Mouse (Mus musculus): ENCODE measurements around the gene Ube2v1. TPM values are rescaled to one million over a fixed set of nuclear protein-coding genes. Genes with fewer than 3 reads are reported as not detected.

The Ube2v1 gene
- polyA plus RNA-seq, 1 experiment from 2014 or later, result 218 TPM

DNA sequence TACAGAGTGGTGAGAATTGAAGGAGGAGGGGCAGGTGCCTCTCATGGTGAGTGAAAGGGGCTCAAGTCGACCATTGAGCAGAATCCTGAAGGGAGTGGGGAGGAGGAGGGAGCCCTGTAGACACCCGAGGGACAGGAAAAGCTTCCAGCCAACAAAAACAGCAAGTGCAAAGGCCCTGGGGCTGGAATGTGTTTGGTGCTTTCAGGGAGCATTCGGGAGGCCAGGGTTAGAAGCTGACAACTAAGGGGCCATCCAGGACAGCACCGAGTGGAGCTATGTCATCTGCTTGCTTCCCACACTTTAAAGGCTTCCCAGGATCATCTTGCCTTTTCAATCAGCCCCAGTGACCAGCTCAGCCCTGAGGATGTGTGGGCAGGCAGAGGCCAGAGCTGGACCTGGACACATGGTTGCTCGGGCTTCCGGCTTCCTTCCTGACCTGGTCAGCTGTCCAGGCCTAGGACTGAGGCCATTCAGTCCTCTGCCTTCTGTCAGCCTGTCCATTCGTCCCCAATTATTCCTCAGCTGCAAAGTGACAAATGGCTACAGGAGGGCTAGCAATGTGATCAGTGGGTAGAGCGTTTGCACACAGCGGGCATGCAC is 54.6 kb downstream of the Ube2v1 start:
- Histone ChIP-seq H3K27me3 (ENCODE audit: control insufficient read depth, insufficient read depth, low read length) (no peaks in the 10 kb centered on the region), H3K9me3 (replicated peaks; ENCODE audit: control insufficient read depth, low read length) (no peaks in the 10 kb centered on the region), H3K27ac (ENCODE audit: low read length) (no peak overlapping the region), H3K4me3 (ENCODE audit: low read length) (no peak overlapping the region), H3K36me3 (ENCODE audit: control insufficient read depth, insufficient read depth) (no peaks in the 10 kb centered on the region), H3K4me1 (ENCODE audit: control insufficient read depth, insufficient read depth, low read length) (peaks cover 7% of the 10 kb centered on the region; the same call in 1 of the 2 replicates), H3K9ac (ENCODE audit: low read length) (no peak overlapping the region), H3K4me2 (ENCODE audit: low read depth, low read length) (no peak overlapping the region)
- ATAC-seq (replicated peaks; ENCODE audit: extremely low read depth, insufficient read depth, low FRiP score), result no peak
- WGBS, result 59% methylated on average over 9 of the region's 9 CpGs

DNA sequence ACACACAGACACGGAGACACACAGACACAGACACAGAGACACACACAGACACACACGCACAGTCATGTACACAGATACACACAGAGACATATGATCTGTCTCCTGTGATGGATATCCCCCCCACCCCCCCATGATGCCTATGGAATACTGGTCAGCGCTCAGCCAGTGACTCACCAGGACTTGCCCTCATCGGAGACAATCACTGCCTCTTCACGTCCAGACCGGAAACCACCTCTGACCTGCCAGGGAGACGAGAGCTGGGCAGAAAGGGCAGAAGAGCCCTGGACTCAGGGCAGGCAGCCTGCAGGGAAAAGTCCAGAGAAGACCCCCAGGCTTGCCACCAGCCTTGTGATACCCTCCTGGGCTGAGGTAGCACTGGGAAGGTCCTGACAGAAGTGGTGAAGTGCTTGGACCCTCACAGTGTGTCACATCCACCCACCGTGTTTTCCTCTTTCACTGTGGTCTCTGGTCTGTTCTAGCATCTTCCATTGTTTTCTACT is 55.7 kb downstream of the Ube2v1 start:
- Histone ChIP-seq H3K9ac (ENCODE audit: low read length) (no peak overlapping the region), H3K9me3 (replicated peaks; ENCODE audit: control insufficient read depth, low read length) (no peaks in the 10 kb centered on the region), H3K27ac (ENCODE audit: low read length) (no peak overlapping the region), H3K4me3 (ENCODE audit: low read length) (no peak overlapping the region), H3K27me3 (ENCODE audit: control insufficient read depth, insufficient read depth, low read length) (no peaks in the 10 kb centered on the region), H3K4me2 (ENCODE audit: low read depth, low read length) (no peak overlapping the region), H3K36me3 (ENCODE audit: control insufficient read depth, insufficient read depth) (no peaks in the 10 kb centered on the region), H3K4me1 (ENCODE audit: control insufficient read depth, insufficient read depth, low read length) (peaks cover 3% of the 10 kb centered on the region; the same call in 1 of the 2 replicates)
- 76% methylated on average over 8 of the region's 8 CpGs for WGBS
- no peak for ATAC-seq (replicated peaks; ENCODE audit: extremely low read depth, insufficient read depth, low FRiP score)

DNA sequence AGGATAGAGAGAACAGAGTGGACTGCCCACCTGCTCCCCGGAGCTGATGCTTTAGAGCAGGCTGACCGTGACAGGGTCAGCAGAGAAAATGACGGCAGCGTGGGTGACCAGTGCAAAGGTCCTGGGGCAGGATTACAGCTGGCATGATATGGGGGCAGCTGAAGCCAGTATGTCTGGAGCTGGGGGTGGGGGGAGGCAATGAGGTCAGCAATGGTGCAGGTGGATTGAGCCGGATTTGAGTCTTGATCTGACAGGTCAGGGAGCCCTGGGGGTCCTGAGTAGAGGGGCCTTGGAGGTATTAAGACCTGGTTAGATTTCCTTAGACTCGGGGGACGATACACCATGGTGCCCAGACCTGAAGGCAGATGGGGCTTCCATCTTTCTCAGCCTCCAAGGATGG is 56.3 kb downstream of the Ube2v1 start:
- ATAC-seq (replicated peaks; ENCODE audit: extremely low read depth, insufficient read depth, low FRiP score), result no peak
- no peak overlapping the region for H3K27ac ChIP-seq (ENCODE audit: low read length)
- no peak overlapping the region for H3K9ac ChIP-seq (ENCODE audit: low read length)
- no peaks in the 10 kb centered on the region for H3K9me3 ChIP-seq (replicated peaks; ENCODE audit: control insufficient read depth, low read length)
- peaks cover 5% of the 10 kb centered on the region; the same call in 1 of the 2 replicates for H3K4me1 ChIP-seq (ENCODE audit: control insufficient read depth, insufficient read depth, low read length)
- 89% methylated on average over 7 of the region's 7 CpGs for WGBS
- H3K4me3 ChIP-seq (ENCODE audit: low read length), result no peak overlapping the region
- H3K4me2 ChIP-seq (ENCODE audit: low read depth, low read length), result no peak overlapping the region
- H3K36me3 ChIP-seq (ENCODE audit: control insufficient read depth, insufficient read depth), result no peaks in the 10 kb centered on the region
- H3K27me3 ChIP-seq (ENCODE audit: control insufficient read depth, insufficient read depth, low read length), result no peaks in the 10 kb centered on the region

DNA sequence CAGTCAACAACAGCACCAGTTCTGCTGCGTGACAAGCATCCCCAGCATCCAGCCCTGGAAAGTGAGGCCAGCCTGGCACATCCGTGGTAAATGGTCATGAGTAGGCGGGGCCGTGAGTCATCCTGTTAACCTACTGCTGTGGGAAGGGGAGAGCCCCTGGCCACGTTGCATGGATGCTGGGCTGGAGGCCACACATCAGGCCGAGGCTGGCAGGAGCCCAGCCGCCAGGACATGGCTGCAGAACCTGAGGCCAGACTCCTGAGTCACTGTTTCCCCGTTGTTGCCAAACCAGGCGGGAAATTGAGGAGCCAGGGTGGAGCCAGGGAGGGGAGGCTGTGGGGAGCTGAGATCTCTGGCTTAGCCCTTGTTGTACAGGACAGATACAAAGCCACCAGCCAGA is 57.1 kb downstream of the Ube2v1 start:
- no peaks in the 10 kb centered on the region for H3K27me3 ChIP-seq (ENCODE audit: control insufficient read depth, insufficient read depth, low read length)
- H3K27ac ChIP-seq (ENCODE audit: low read length), result no peak overlapping the region
- H3K9me3 ChIP-seq (replicated peaks; ENCODE audit: control insufficient read depth, low read length), result no peaks in the 10 kb centered on the region
- no peak overlapping the region for H3K4me2 ChIP-seq (ENCODE audit: low read depth, low read length)
- no peak overlapping the region for H3K9ac ChIP-seq (ENCODE audit: low read length)
- no peak for ATAC-seq (replicated peaks; ENCODE audit: extremely low read depth, insufficient read depth, low FRiP score)
- whole genome bisulfite sequencing, result 57% methylated on average over 9 of the region's 9 CpGs
- H3K4me1 ChIP-seq (ENCODE audit: control insufficient read depth, insufficient read depth, low read length), result peaks cover 12% of the 10 kb centered on the region
- H3K36me3 ChIP-seq (ENCODE audit: control insufficient read depth, insufficient read depth), result no peaks in the 10 kb centered on the region
- H3K4me3 ChIP-seq (ENCODE audit: low read length), result no peak overlapping the region

DNA sequence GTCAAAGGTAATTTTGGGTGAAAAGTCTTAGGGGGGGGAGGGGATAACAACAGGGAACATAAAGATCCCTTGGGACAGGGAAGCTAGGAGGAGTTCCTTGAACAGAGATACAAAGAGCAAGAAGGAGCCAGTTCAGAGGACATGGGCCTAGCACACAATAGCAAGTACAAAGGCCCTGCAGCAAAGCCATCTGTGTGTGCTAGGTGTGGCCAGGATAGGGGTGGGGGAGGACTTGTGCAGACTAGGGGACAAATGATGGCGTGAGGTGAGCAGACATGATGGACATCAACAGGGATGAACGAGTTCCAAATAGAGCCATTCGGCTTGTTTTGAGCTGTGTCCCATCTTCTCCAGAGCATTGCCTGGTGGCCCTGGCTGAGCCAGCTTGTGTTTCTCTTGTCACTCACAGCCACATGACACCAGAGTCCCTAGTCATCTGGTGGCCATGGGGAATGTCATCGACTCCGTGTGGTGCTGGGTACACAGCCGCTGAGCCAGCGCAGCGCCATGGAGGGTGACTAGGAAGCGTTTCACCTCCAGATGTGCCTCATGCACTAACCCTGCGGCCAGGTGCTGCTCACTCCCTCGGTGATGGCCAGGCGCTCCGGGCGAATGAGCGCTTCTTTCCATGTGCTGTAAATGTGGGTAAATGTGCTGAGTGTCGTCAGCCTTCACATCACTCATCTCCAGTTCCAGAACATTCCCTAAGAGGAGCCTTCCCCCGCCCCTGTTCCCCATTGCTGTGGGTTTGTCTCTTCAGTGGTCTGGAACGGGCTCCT is 60.3 kb downstream of the Ube2v1 start:
- no peaks in the 10 kb centered on the region for H3K36me3 ChIP-seq (ENCODE audit: control insufficient read depth, insufficient read depth)
- no peaks in the 10 kb centered on the region for H3K9me3 ChIP-seq (replicated peaks; ENCODE audit: control insufficient read depth, low read length)
- H3K4me3 ChIP-seq (ENCODE audit: low read length), result no peak overlapping the region
- ATAC-seq (replicated peaks; ENCODE audit: extremely low read depth, insufficient read depth, low FRiP score), result no peak
- no peak overlapping the region for H3K27ac ChIP-seq (ENCODE audit: low read length)
- no peaks in the 10 kb centered on the region for H3K27me3 ChIP-seq (ENCODE audit: control insufficient read depth, insufficient read depth, low read length)
- H3K4me2 ChIP-seq (ENCODE audit: low read depth, low read length), result no peak overlapping the region
- 75% methylated on average over 18 of the region's 18 CpGs for WGBS
- no peak overlapping the region for H3K9ac ChIP-seq (ENCODE audit: low read length)
- peaks cover 11% of the 10 kb centered on the region for H3K4me1 ChIP-seq (ENCODE audit: control insufficient read depth, insufficient read depth, low read length)

DNA sequence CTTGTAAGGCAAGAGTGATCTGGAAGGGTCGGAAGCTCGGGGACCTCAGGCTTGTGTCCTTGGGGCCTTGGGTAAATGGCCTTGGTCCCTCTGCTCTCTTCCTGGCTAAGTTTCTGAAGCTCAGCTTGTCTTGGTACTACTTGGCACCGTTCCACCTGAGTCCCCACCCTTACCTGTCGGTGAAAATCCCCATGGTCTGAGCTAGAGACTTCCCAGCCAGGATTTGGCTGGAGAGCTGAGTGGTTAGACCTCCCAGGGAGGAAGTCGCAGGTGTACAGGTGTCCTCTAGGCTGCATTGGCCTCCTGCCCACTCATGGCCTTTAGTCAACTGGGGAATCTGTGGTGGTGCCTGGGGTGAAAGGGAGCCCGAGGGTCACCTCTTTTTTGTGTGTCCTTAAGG is 61.1 kb downstream of the Ube2v1 start:
- Histone ChIP-seq H3K4me3 (ENCODE audit: low read length) (no peak overlapping the region), H3K27me3 (ENCODE audit: control insufficient read depth, insufficient read depth, low read length) (no peaks in the 10 kb centered on the region), H3K27ac (ENCODE audit: low read length) (peak overlapping the region; percentile 82), H3K9me3 (replicated peaks; ENCODE audit: control insufficient read depth, low read length) (no peaks in the 10 kb centered on the region), H3K4me1 (ENCODE audit: control insufficient read depth, insufficient read depth, low read length) (peaks cover 11% of the 10 kb centered on the region), H3K36me3 (ENCODE audit: control insufficient read depth, insufficient read depth) (no peaks in the 10 kb centered on the region), H3K9ac (ENCODE audit: low read length) (no peak overlapping the region), H3K4me2 (ENCODE audit: low read depth, low read length) (no peak overlapping the region)
- 82% methylated on average over 6 of the region's 6 CpGs for WGBS
- no peak for ATAC-seq (replicated peaks; ENCODE audit: extremely low read depth, insufficient read depth, low FRiP score)

DNA sequence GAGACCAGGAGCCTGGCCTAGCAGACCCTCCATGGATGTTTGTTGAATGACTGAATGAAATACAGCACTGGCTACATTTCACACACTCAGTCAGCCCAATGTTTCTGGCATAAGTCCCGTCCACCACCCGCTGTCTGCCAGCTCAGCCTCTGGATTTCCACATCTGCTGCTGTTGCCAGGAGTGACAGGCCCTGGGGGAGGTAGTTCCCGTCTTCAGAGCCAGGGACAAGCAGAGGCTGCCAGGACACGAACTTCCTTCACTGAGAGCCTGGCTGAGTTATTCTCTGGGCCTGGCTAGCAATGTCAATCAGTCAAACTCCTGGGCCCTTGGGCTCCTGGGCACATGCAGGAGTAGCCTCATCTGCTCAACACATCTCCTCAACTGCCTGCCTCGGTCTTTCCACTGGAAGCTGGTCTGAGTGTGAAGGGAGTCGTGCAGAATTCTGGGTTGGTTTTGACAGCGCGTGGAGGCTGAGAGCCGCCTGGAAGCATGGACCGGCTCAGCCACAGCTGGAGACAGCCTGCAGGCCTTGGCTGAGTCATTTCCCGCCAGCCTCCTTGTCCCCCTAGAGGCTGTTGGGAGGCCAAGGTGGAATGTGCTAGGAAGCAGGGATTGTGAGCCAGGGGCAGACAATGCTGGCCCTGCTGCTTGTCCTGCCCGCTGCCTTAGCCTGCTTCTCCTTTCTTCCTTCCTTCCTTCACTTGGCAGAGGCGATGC is 61.8 kb downstream of the Ube2v1 start:
- H3K9ac ChIP-seq (ENCODE audit: low read length), result 0 out of 2 replicates have a peak overlapping the region, but pooled peaks have one; percentile 26
- peaks cover 13% of the 10 kb centered on the region for H3K4me1 ChIP-seq (ENCODE audit: control insufficient read depth, insufficient read depth, low read length)
- H3K36me3 ChIP-seq (ENCODE audit: control insufficient read depth, insufficient read depth), result no peaks in the 10 kb centered on the region
- H3K9me3 ChIP-seq (replicated peaks; ENCODE audit: control insufficient read depth, low read length), result no peaks in the 10 kb centered on the region
- peak overlapping the region; percentile 82 for H3K27ac ChIP-seq (ENCODE audit: low read length)
- 49% methylated on average over 13 of the region's 13 CpGs for WGBS
- no peak overlapping the region for H3K4me2 ChIP-seq (ENCODE audit: low read depth, low read length)
- no peak overlapping the region for H3K4me3 ChIP-seq (ENCODE audit: low read length)
- H3K27me3 ChIP-seq (ENCODE audit: control insufficient read depth, insufficient read depth, low read length), result no peaks in the 10 kb centered on the region
- ATAC-seq (replicated peaks; ENCODE audit: extremely low read depth, insufficient read depth, low FRiP score), result peak; percentile 59

DNA sequence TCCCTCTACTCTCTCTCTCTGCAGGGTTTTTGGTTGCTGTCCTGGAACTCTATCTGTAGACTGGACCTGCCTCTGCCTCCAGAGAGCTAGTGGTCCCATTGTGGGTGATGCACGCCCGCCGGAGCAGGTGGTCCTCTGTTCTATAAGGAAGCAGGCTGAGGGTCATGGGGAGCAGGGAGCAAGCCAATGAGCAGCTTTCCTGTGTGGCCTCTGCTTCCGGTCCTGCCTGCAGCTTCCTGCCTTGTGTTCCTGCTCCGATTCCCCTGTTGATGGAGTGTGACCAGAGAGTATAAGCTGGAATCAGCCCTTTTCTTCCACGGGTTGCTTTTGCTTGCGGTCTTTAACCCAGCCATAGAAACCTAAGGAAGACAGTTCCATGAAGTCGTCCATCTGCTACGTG is 63.8 kb downstream of the Ube2v1 start:
- Histone ChIP-seq H3K27me3 (ENCODE audit: control insufficient read depth, insufficient read depth, low read length) (no peaks in the 10 kb centered on the region), H3K27ac (ENCODE audit: low read length) (no peak overlapping the region), H3K9ac (ENCODE audit: low read length) (no peak overlapping the region), H3K4me3 (ENCODE audit: low read length) (no peak overlapping the region), H3K36me3 (ENCODE audit: control insufficient read depth, insufficient read depth) (no peaks in the 10 kb centered on the region), H3K4me1 (ENCODE audit: control insufficient read depth, insufficient read depth, low read length) (peaks cover 22% of the 10 kb centered on the region), H3K4me2 (ENCODE audit: low read depth, low read length) (no peak overlapping the region), H3K9me3 (replicated peaks; ENCODE audit: control insufficient read depth, low read length) (no peaks in the 10 kb centered on the region)
- WGBS, result 73% methylated on average over 9 of the region's 9 CpGs
- ATAC-seq (replicated peaks; ENCODE audit: extremely low read depth, insufficient read depth, low FRiP score), result no peak

DNA sequence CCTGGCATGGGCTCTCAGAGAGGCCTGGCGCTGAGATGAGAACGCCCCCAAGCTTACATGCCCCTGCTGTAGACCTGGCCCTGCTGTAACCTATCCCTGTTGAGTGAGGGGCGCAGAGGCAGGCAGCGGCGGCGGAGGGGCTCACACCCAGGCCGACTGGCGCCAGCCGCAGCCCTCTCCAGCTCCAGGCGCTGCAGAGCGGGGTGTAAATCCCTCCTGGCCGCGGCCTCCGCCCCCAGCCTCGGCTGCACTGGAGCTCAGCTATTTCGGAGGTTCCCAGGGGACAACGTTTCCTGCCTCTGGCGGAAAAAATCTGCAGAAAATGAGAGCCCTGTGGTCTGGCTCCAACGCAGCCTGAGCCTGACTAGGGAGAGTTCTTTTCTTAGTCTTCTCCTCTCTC is 66.2 kb downstream of the Ube2v1 start:
- H3K36me3 ChIP-seq (ENCODE audit: control insufficient read depth, insufficient read depth), result no peaks in the 10 kb centered on the region
- 20% methylated on average over 19 of the region's 19 CpGs for WGBS
- no peaks in the 10 kb centered on the region for H3K27me3 ChIP-seq (ENCODE audit: control insufficient read depth, insufficient read depth, low read length)
- no peaks in the 10 kb centered on the region for H3K9me3 ChIP-seq (replicated peaks; ENCODE audit: control insufficient read depth, low read length)
- peaks cover 30% of the 10 kb centered on the region for H3K4me1 ChIP-seq (ENCODE audit: control insufficient read depth, insufficient read depth, low read length)
- peak; percentile 32; the same call in 1 of the 2 replicates for ATAC-seq (replicated peaks; ENCODE audit: extremely low read depth, insufficient read depth, low FRiP score)
- no peak overlapping the region for H3K4me3 ChIP-seq (ENCODE audit: low read length)
- H3K4me2 ChIP-seq (ENCODE audit: low read depth, low read length), result peak overlapping the region; percentile 50
- peak overlapping the region; percentile 80 for H3K27ac ChIP-seq (ENCODE audit: low read length)
- peak overlapping the region; percentile 56; the same call in 1 of the 2 replicates for H3K9ac ChIP-seq (ENCODE audit: low read length)

Data from heart, embryonic 16.5 days (tissue).